Mouse (Mus musculus) spleen, adult 2 months (tissue): ENCODE results near the gene Cyp4f17.

Experiments
- CTCF ChIP-seq: fragments of 200-500 bp; IDR thresholded peaks from 2 replicates; pipeline ENCODE4 v1.5.1; 2011; ENCODE audit warnings: mild to moderate bottlenecking, inconsistent platforms; ENCODE audit not compliant: insufficient read depth, insufficient read length, insufficient replicate concordance; ENCODE audit errors: extremely low read depth
- POLR2A ChIP-seq: fragments of 200-500 bp; IDR thresholded peaks from 2 replicates; pipeline ENCODE4 v1.6.1; 2011; ENCODE audit warnings: low read depth, low read length, inconsistent platforms

DNA sequence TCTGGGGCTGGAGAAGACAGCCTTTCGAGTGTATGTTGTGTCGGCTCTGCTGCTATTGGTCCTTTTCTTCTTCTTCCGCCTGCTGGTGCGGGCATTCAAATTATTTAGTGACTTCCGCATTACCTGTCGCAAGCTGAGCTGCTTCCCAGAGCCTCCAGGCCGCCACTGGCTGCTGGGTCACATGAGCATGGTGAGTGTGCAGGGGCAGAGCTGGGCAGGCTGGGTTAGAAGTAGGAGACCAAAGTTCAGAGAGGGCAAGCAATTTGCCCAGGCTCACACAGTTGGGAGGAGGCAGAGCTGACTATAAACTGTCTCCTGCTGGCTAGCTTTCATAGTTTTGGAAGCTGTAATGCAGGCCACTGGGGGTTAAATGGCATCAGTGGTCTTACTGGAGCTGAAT, 37.4 kb upstream of the Cyp4f17 start:
- TF ChIP-seq CTCF (no peak), POLR2A (no peak)
